Mouse (Mus musculus) c-Kit-positive CD71-positive TER-119-positive erythroid progenitor cells, embryonic 14.5 days (primary cell): ENCODE measurements around the gene Plekhg3.

Source experiments
- DNase-seq: peaks from one replicate; pipeline ENCODE4 v3.0.0-alpha.2; 2013; ENCODE audit warnings: low spot score

The Plekhg3 gene

GRCm38 (mm10) chr12:76527245-76527881 is 3.3 kb upstream of the Plekhg3 start:
- no peak for DNase-seq

- DNase-seq, result no peak
These were observed 1.9 kb upstream of the Plekhg3 start for GRCm38 (mm10) chr12:76528766-76529165.

- DNase-seq, result no peak
These were observed 1.6 kb downstream of the Plekhg3 start for GRCm38 (mm10) chr12:76531986-76532925.

- no peak for DNase-seq
These were observed 2.3 kb downstream of the Plekhg3 start for GRCm38 (mm10) chr12:76532926-76533376.

GRCm38 (mm10) chr12:76533377-76534222 is 2.9 kb downstream of the Plekhg3 start:
- DNase-seq, result no peak

GRCm38 (mm10) chr12:76534233-76534632 is 3.5 kb downstream of the Plekhg3 start:
- DNase-seq, result no peak

- no peak for DNase-seq
These were observed 4.1 kb downstream of the Plekhg3 start for GRCm38 (mm10) chr12:76534641-76535283.

GRCm38 (mm10) chr12:76535471-76535900 is 4.8 kb downstream of the Plekhg3 start:
- no peak for DNase-seq

GRCm38 (mm10) chr12:76536591-76537153 is 6.0 kb downstream of the Plekhg3 start:
- no peak for DNase-seq

GRCm38 (mm10) chr12:76537434-76537833 is 6.7 kb downstream of the Plekhg3 start:
- no peak for DNase-seq

GRCm38 (mm10) chr12:76540169-76540568 is 9.5 kb downstream of the Plekhg3 start:
- no peak for DNase-seq

- DNase-seq, result no peak
These were observed 10.1 kb downstream of the Plekhg3 start for GRCm38 (mm10) chr12:76540701-76541221.

- no peak for DNase-seq
These were observed 10.8 kb downstream of the Plekhg3 start for GRCm38 (mm10) chr12:76541475-76541874.

GRCm38 (mm10) chr12:76541879-76542278 is 11.2 kb downstream of the Plekhg3 start:
- no peak for DNase-seq

GRCm38 (mm10) chr12:76545786-76546370 is 15.2 kb downstream of the Plekhg3 start:
- no peak for DNase-seq

- DNase-seq, result no peak
These were observed 15.9 kb downstream of the Plekhg3 start for GRCm38 (mm10) chr12:76546383-76547276.

GRCm38 (mm10) chr12:76547409-76548081 is 16.9 kb downstream of the Plekhg3 start:
- DNase-seq, result no peak

- no peak for DNase-seq
These were observed 17.4 kb downstream of the Plekhg3 start for GRCm38 (mm10) chr12:76548082-76548423.

- no peak for DNase-seq
These were observed 18.5 kb downstream of the Plekhg3 start for GRCm38 (mm10) chr12:76549203-76549602.
